Mouse (Mus musculus) MEL (cell line): ENCODE measurements around the gene Vps9d1.

Experiments
- CTCF ChIP-seq, 3 experiments: IDR thresholded peaks in 2 of 3; conservative IDR thresholded peaks in 1 of 3; 2 replicates each; pipeline ENCODE4 v1.5.1; 2011 to 2012; ENCODE audit warnings: low read length in 3 of 3, low read depth in 2 of 3, mild to moderate bottlenecking in 2 of 3, improper control_type of control experiment in 1 of 3, inconsistent platforms in 1 of 3, mixed read lengths in 1 of 3, moderate library complexity in 1 of 3; ENCODE audit not compliant: control insufficient read depth in 1 of 3, insufficient read depth in 1 of 3, poor library complexity in 1 of 3, severe bottlenecking in 1 of 3
- GATA1 ChIP-seq: IDR thresholded peaks from 2 replicates; pipeline ENCODE4 v1.6.1; 2011; ENCODE audit warnings: low read depth, low read length, improper control_type of control experiment
- MAX ChIP-seq: IDR thresholded peaks from 2 replicates; pipeline ENCODE4 v1.6.1; 2011; ENCODE audit warnings: low read length, improper control_type of control experiment
- NELFE ChIP-seq: IDR thresholded peaks from 2 replicates; pipeline ENCODE4 v1.6.1; 2011; ENCODE audit warnings: low read depth, low read length, improper control_type of control experiment
- POLR2A ChIP-seq, 2 experiments: IDR thresholded peaks; 2 replicates each; pipeline ENCODE4 v1.6.1; 2011 to 2012; ENCODE audit warnings: low read length in 2 of 2, mild to moderate bottlenecking in 2 of 2, control low read depth in 1 of 2, improper control_type of control experiment in 1 of 2, low read depth in 1 of 2, moderate library complexity in 1 of 2; ENCODE audit not compliant: control insufficient read depth in 1 of 2, insufficient read depth in 1 of 2, poor library complexity in 1 of 2
- SIN3A ChIP-seq: IDR thresholded peaks from 2 replicates; pipeline ENCODE4 v1.6.1; 2012; ENCODE audit warnings: low read length, improper control_type of control experiment, inconsistent platforms
- USF1 ChIP-seq: IDR thresholded peaks from 2 replicates; pipeline ENCODE4 v1.6.1; 2014; ENCODE audit warnings: low read depth, mild to moderate bottlenecking, inconsistent platforms, low read length, improper control_type of control experiment, moderate library complexity

- no peak for TF ChIP-seq GATA1
- no peak for TF ChIP-seq CTCF (IDR thresholded peaks at IDR 0.05 in 2 of 3, conservative IDR thresholded peaks at IDR 0.05 in 1 of 3; ENCODE audit: control insufficient read depth in 1 of 3, insufficient read depth in 1 of 3, low read depth in 2 of 3, low read length in 3 of 3, poor library complexity in 1 of 3, severe bottlenecking in 1 of 3)
- TF ChIP-seq SIN3A: no peak
- no peak for TF ChIP-seq USF1
- TF ChIP-seq MAX: no peak
- TF ChIP-seq NELFE: no peak
- TF ChIP-seq POLR2A (IDR thresholded peaks at IDR 0.05; ENCODE audit: control insufficient read depth in 1 of 2, insufficient read depth in 1 of 2, low read depth in 1 of 2, low read length in 2 of 2, poor library complexity in 1 of 2): peak in 1 of 2 experiments; percentile 12; a peak in 1 of 4 replicates
Observed at GRCm38 (mm10) chr8:123267926-123268656, 13.9 kb upstream of the Vps9d1 start.
